Mouse (Mus musculus) MEL (cell line): ENCODE data around the gene Tmsb4x. TPM values are rescaled to one million over a fixed set of nuclear protein-coding genes. Genes with fewer than 3 reads are reported as not detected.

Experiments used
- DNase-seq: peaks from one replicate; pipeline ENCODE4 v3.0.0; 2011; ENCODE audit warnings: low read depth, low spot score
- H3K27ac ChIP-seq: 2 replicates; pipeline ENCODE4 v1.5.1; 2012; ENCODE audit warnings: low read depth, mild to moderate bottlenecking, control low read depth, low read length, moderate library complexity; ENCODE audit not compliant: control insufficient read depth
- H3K27me3 ChIP-seq, 2 experiments: fragments of 150-350 bp in 1 of 2; sonication (generic) in 1 of 2; 2 replicates each; pipeline ENCODE4 v1.6.1; 2012; ENCODE audit warnings: low read length in 2 of 2, mild to moderate bottlenecking in 2 of 2, improper control_type of control experiment in 1 of 2, moderate library complexity in 1 of 2; ENCODE audit not compliant: insufficient read depth in 2 of 2, control insufficient read depth in 1 of 2
- H3K36me3 ChIP-seq, 2 experiments: 2 replicates each; pipeline ENCODE4 v1.6.1; 2012 to 2014; ENCODE audit warnings: low read length in 2 of 2, improper control_type of control experiment in 1 of 2, inconsistent platforms in 1 of 2, mild to moderate bottlenecking in 1 of 2; ENCODE audit not compliant: insufficient read depth in 2 of 2, control insufficient read depth in 1 of 2
- H3K4me1 ChIP-seq, 2 experiments: fragments of 150-350 bp in 1 of 2; sonication (generic) in 1 of 2; 2 replicates each; pipeline ENCODE4 v1.6.1; 2012; ENCODE audit warnings: low read length in 2 of 2, improper control_type of control experiment in 1 of 2, mild to moderate bottlenecking in 1 of 2; ENCODE audit not compliant: insufficient read depth in 2 of 2, control insufficient read depth in 1 of 2
- H3K4me3 ChIP-seq, 2 experiments: fragments of 150-350 bp in 1 of 2; sonication (generic) in 1 of 2; 2 replicates each; pipeline ENCODE4 v1.5.1; 2012; ENCODE audit warnings: low read depth in 2 of 2, low read length in 2 of 2, mild to moderate bottlenecking in 2 of 2, moderate library complexity in 2 of 2, control low read depth in 1 of 2, improper control_type of control experiment in 1 of 2; ENCODE audit not compliant: control insufficient read depth in 1 of 2, insufficient read depth in 1 of 2
- H3K79me2 ChIP-seq: 2 replicates; pipeline ENCODE4 v1.6.1; 2012; ENCODE audit warnings: mild to moderate bottlenecking, low read length, moderate library complexity; ENCODE audit not compliant: control insufficient read depth, poor library complexity, insufficient read depth
- H3K9ac ChIP-seq: 2 replicates; pipeline ENCODE4 v1.6.1; 2012; ENCODE audit warnings: low read depth, mild to moderate bottlenecking, control low read depth, low read length, moderate library complexity; ENCODE audit not compliant: control insufficient read depth, poor library complexity, severe bottlenecking
- H3K9me3 ChIP-seq: fragments of 150-350 bp; sonication (generic); replicated peaks from 2 replicates; pipeline ENCODE4 v1.6.1; 2012; ENCODE audit warnings: mild to moderate bottlenecking, low read length, improper control_type of control experiment, moderate library complexity; ENCODE audit not compliant: insufficient read depth
- BHLHE40 ChIP-seq: IDR thresholded peaks from 2 replicates; pipeline ENCODE4 v1.6.1; 2012; ENCODE audit warnings: low read depth, mild to moderate bottlenecking, inconsistent platforms, low read length, improper control_type of control experiment, borderline replicate concordance
- CHD1 ChIP-seq: IDR thresholded peaks from 2 replicates; pipeline ENCODE4 v1.6.1; 2012; ENCODE audit warnings: low read depth, mild to moderate bottlenecking, inconsistent platforms, low read length, improper control_type of control experiment
- CHD2 ChIP-seq: IDR thresholded peaks from 2 replicates; pipeline ENCODE4 v1.6.1; 2011; ENCODE audit warnings: low read length, improper control_type of control experiment
- E2F4 ChIP-seq: IDR thresholded peaks from 2 replicates; pipeline ENCODE4 v1.6.1; 2011; ENCODE audit warnings: low read depth, low read length, improper control_type of control experiment, borderline replicate concordance
- ELF1 ChIP-seq: IDR thresholded peaks from 2 replicates; pipeline ENCODE4 v1.6.1; 2014; ENCODE audit warnings: low read depth, mild to moderate bottlenecking, inconsistent platforms, low read length, improper control_type of control experiment, moderate library complexity
- EP300 ChIP-seq, 2 experiments: IDR thresholded peaks; 2 replicates each; pipeline ENCODE4 v1.6.1; 2011; ENCODE audit warnings: improper control_type of control experiment in 2 of 2, low read length in 2 of 2, low read depth in 1 of 2, mild to moderate bottlenecking in 1 of 2
- GATA1 ChIP-seq: IDR thresholded peaks from 2 replicates; pipeline ENCODE4 v1.6.1; 2011; ENCODE audit warnings: low read depth, low read length, improper control_type of control experiment
- KAT2A ChIP-seq: conservative IDR thresholded peaks from 2 replicates; pipeline ENCODE4 v1.6.1; 2012; ENCODE audit warnings: low read depth, low read length, improper control_type of control experiment, inconsistent platforms
- MAFK ChIP-seq: IDR thresholded peaks from 2 replicates; pipeline ENCODE4 v1.6.1; 2011; ENCODE audit warnings: low read depth, mild to moderate bottlenecking, low read length, improper control_type of control experiment, borderline replicate concordance
- MAX ChIP-seq: IDR thresholded peaks from 2 replicates; pipeline ENCODE4 v1.6.1; 2011; ENCODE audit warnings: low read length, improper control_type of control experiment
- MEF2A ChIP-seq: IDR thresholded peaks from 2 replicates; pipeline ENCODE4 v1.6.1; 2014; ENCODE audit warnings: low read depth, mild to moderate bottlenecking, inconsistent platforms, low read length, improper control_type of control experiment; ENCODE audit not compliant: poor library complexity, insufficient replicate concordance, severe bottlenecking; ENCODE audit errors: extremely low read depth
- MXI1 ChIP-seq: IDR thresholded peaks from 2 replicates; pipeline ENCODE4 v1.6.1; 2011; ENCODE audit warnings: mild to moderate bottlenecking, low read depth, low read length, improper control_type of control experiment
- MYC ChIP-seq: IDR thresholded peaks from 2 replicates; pipeline ENCODE4 v1.6.1; 2011; ENCODE audit warnings: low read depth, mild to moderate bottlenecking, low read length, improper control_type of control experiment, moderate library complexity
- POLR2AphosphoS2 ChIP-seq: IDR thresholded peaks from 2 replicates; pipeline ENCODE4 v1.6.1; 2011; ENCODE audit warnings: low read length, improper control_type of control experiment
- POLR2AphosphoS5 ChIP-seq: IDR thresholded peaks from 2 replicates; pipeline ENCODE4 v1.6.1; 2012; ENCODE audit warnings: low read depth, borderline replicate concordance, mild to moderate bottlenecking, inconsistent platforms, low read length, moderate library complexity, mixed read lengths
- RAD21 ChIP-seq: IDR thresholded peaks from 2 replicates; pipeline ENCODE4 v1.6.1; 2011; ENCODE audit warnings: mild to moderate bottlenecking, low read depth, low read length, improper control_type of control experiment
- SMC3 ChIP-seq: IDR thresholded peaks from 2 replicates; pipeline ENCODE4 v1.6.1; 2011; ENCODE audit warnings: low read depth, low read length, improper control_type of control experiment
- UBTF ChIP-seq: IDR thresholded peaks from 2 replicates; pipeline ENCODE4 v1.6.1; 2012; ENCODE audit warnings: low read depth, mild to moderate bottlenecking, inconsistent platforms, low read length, improper control_type of control experiment, moderate library complexity, borderline replicate concordance; ENCODE audit not compliant: insufficient read depth
- USF1 ChIP-seq: IDR thresholded peaks from 2 replicates; pipeline ENCODE4 v1.6.1; 2014; ENCODE audit warnings: low read depth, mild to moderate bottlenecking, inconsistent platforms, low read length, improper control_type of control experiment, moderate library complexity
- ZC3H11A ChIP-seq: IDR thresholded peaks from 2 replicates; pipeline ENCODE4 v1.6.1; 2012; ENCODE audit warnings: low read depth, mild to moderate bottlenecking, inconsistent platforms, low read length, improper control_type of control experiment
- ZMIZ1 ChIP-seq: IDR thresholded peaks from 2 replicates; pipeline ENCODE4 v1.6.1; 2012; ENCODE audit warnings: low read depth, mild to moderate bottlenecking, inconsistent platforms, low read length, improper control_type of control experiment, moderate library complexity
- polyA plus RNA-seq, 2 experiments: library from polyadenylated mRNA; stranded (reverse) in 1 of 2; unstranded in 1 of 2; fragments of >175 nt in 1 of 2; fragments of >200 nt in 1 of 2; gene quantifications; 2 replicates each; pipeline versions ENCODE4 v1.2.1 to v1.2.4; 2012; ENCODE audit warnings: low replicate concordance in 2 of 2, low read depth in 1 of 2; ENCODE audit not compliant: insufficient read length in 2 of 2, insufficient read depth in 1 of 2, missing spikeins in 1 of 2
- total RNA-seq: library from RNA; depleted of rRNA; stranded (reverse); fragments of 300-350 nt; gene quantifications from 2 replicates; pipeline ENCODE4 v1.2.3, GENCODE M21; 2012

Gene Tmsb4x
- total and polyA plus RNA-seq, 3 experiments: not detected

DNA sequence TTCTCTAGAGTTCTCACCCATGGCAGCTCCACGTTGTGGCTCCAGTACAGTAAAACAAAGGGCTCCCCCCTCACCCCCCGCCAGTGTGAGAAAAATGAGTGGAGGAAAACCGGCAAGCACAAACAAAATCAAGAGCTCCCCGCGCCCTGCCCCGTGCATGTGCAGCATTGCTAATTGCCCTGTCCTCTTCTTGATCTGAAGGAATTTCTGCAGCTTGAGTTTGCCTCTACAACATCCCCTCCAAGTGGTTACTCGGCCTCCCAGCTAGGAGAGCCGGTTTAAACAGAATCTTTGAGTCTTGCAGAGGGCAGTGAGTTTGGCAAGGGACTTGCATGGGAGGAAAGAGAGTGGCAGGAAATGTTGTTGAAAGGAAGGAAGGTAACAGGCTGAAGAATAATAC lies 3.6 kb upstream of the Tmsb4x start:
- no peaks in the 10 kb centered on the region for H3K36me3 ChIP-seq
- H3K4me1 ChIP-seq: no peaks in the 10 kb centered on the region
- H3K27ac ChIP-seq: no peak overlapping the region
- no peak overlapping the region for H3K9ac ChIP-seq
- DNase-seq: no peak
- H3K4me3 ChIP-seq: no peak overlapping the region
- no peaks in the 10 kb centered on the region for H3K79me2 ChIP-seq
- no peak for TF ChIP-seq EP300 (IDR thresholded peaks at IDR 0.05; ENCODE audit: low read depth in 1 of 2, low read length in 2 of 2)
- TF ChIP-seq RAD21: no peak
- no peak for TF ChIP-seq MAX
- TF ChIP-seq ELF1: no peak
- H3K27me3 ChIP-seq: no peaks in the 10 kb centered on the region
- H3K9me3 ChIP-seq: no peaks in the 10 kb centered on the region

DNA sequence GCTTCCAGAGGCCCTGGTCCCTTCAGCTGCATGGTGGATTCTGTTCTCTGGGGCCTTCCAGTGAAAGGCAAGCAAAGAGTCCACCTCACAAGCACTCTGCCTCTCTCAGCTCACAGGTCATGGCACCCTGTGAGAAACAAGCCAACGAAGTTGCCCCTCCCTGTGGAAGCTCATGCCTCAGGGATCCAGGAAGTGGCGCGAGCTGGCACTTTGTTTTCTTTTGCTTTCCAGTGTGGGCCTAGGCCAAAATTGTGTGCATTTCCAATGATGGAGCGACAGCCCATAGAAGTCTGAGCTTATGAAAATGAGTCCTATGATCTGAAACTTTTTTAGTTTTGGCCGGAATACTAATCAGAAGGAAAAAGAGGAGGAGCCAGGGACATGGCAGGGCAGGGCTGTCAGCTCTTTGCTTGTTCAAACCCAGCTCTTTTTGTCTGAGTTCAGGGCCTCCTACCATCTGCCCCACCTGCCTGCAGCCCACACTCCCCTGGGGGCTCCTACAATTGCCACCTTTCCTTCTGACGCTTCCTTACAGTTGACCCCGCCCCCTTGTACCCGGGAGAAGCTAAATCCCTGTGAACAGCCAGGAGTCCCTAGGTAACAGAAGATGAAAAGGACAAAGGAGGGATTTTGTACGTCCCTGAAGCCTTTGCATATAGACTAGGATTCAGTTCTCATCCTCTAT lies 2.9 kb upstream of the Tmsb4x start:
- no peak overlapping the region for H3K27ac ChIP-seq
- no peaks in the 10 kb centered on the region for H3K79me2 ChIP-seq
- no peaks in the 10 kb centered on the region for H3K9me3 ChIP-seq
- H3K4me1 ChIP-seq: no peaks in the 10 kb centered on the region
- H3K27me3 ChIP-seq: no peaks in the 10 kb centered on the region
- H3K36me3 ChIP-seq: no peaks in the 10 kb centered on the region
- no peak overlapping the region for H3K4me3 ChIP-seq
- no peak for DNase-seq
- TF ChIP-seq KAT2A (no peak), E2F4 (no peak), SMC3 (no peak), MAFK (no peak), MXI1 (no peak), ZC3H11A (no peak), MYC (no peak), ZMIZ1 (no peak), POLR2AphosphoS5 (no peak)
- H3K9ac ChIP-seq: no peak overlapping the region

DNA sequence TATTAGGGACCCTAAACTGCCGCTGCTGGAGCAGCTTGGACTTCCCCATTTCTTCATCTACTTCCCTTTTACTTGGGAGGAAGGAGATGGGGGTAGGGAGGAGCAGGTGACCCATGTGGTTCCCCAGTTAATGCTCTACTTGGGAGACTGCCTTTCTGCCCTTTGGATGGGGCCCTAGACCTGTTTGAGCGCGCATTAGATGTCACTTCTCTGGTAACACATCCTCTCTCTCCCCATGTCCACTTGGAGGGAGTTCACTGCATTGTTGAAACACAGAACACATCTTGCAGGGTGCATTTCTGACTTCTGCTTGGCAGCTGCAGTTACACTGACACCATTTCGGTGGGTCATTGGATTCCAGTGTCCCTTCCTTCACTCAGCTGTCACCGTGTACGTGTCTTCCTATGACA lies 1.2 kb upstream of the Tmsb4x start:
- Histone ChIP-seq H3K9ac (no peak overlapping the region), H3K4me1 (no peaks in the 10 kb centered on the region), H3K4me3 (no peak overlapping the region), H3K79me2 (no peaks in the 10 kb centered on the region), H3K9me3 (no peaks in the 10 kb centered on the region), H3K27me3 (no peaks in the 10 kb centered on the region), H3K27ac (no peak overlapping the region), H3K36me3 (no peaks in the 10 kb centered on the region)
- TF ChIP-seq KAT2A (no peak), POLR2AphosphoS2 (no peak), USF1 (no peak), BHLHE40 (no peak), CHD1 (no peak), CHD2 (no peak), UBTF (no peak), MYC (no peak), MEF2A (no peak), GATA1 (no peak)
- no peak for DNase-seq
